In genomic region chr14:62022193-62022592, GRCm38 (mm10) we compare ENCODE assay signal across 23 mouse cellular contexts.
DNase-seq lines count a peak whose midpoint lies in the region; ATAC-seq and TF ChIP-seq lines count a peak whose summit lies in the region.
"Had no signal": no experiment of that assay in that cellular context is flagged by ENCODE, and none has a peak within 500 bp of the region (broad histone marks: within the 10 kb centered on the region; RNA-seq: fewer than 3 reads in every experiment).

No protein-coding gene starts in this region.

- no peak overlapping the region for H3K4me2 ChIP-seq in liver, embryonic 11.5 days
- H3K4me2 ChIP-seq in liver, postnatal 0 days (ENCODE audit: low read depth, low read length): no peak overlapping the region
- H3K4me2 ChIP-seq: hindbrain, embryonic 13.5 days had no signal

- TF ChIP-seq EP300 in liver, postnatal 0 days (IDR thresholded peaks at IDR 0.05; ENCODE audit: low read depth): no peak

- no peaks in the 10 kb centered on the region for H3K27me3 ChIP-seq in liver, embryonic 11.5 days (replicated peaks; ENCODE audit: control insufficient read depth, insufficient read depth, low read length)
- H3K27me3 ChIP-seq in liver, postnatal 0 days (ENCODE audit: insufficient read depth, low read length): no peaks in the 10 kb centered on the region
- H3K27me3 ChIP-seq: hindbrain, embryonic 13.5 days had no signal

- no peak overlapping the region for H3K27ac ChIP-seq in liver, embryonic 11.5 days (ENCODE audit: low read depth, low read length)
- no peak overlapping the region for H3K27ac ChIP-seq in liver, postnatal 0 days (ENCODE audit: low read depth)
- H3K27ac ChIP-seq: embryonic facial prominence, embryonic 10.5 days; forebrain, embryonic 10.5 days; gastrocnemius, adult 2 months; heart, embryonic 10.5 days; hindbrain, embryonic 13.5 days; hindbrain, postnatal 0 days had no signal

- H3K4me3 ChIP-seq in liver, embryonic 11.5 days (ENCODE audit: low read depth, low read length): no peak overlapping the region
- no peak overlapping the region for H3K4me3 ChIP-seq in liver, postnatal 0 days (ENCODE audit: low read depth, low read length)
- H3K4me3 ChIP-seq: embryonic facial prominence, embryonic 10.5 days; forebrain, embryonic 10.5 days; gastrocnemius, adult 2 months; heart, embryonic 10.5 days; hindbrain, embryonic 13.5 days had no signal

- TF ChIP-seq CTCF in liver, postnatal 0 days (IDR thresholded peaks at IDR 0.05; ENCODE audit: low read depth): no peak

- no peaks in the 10 kb centered on the region for H3K4me1 ChIP-seq in liver, embryonic 11.5 days (replicated peaks; ENCODE audit: control insufficient read depth, insufficient read depth, low read length)
- H3K4me1 ChIP-seq in liver, postnatal 0 days (ENCODE audit: insufficient read depth): no peaks in the 10 kb centered on the region
- H3K4me1 ChIP-seq: embryonic facial prominence, embryonic 10.5 days; heart, embryonic 10.5 days; hindbrain, embryonic 13.5 days had no signal

- WGBS in liver, embryonic 11.5 days: 81% methylated on average over 3 of the region's 3 CpGs
- 75% methylated on average over 3 of the region's 3 CpGs for WGBS in liver, postnatal 0 days (ENCODE audit: insufficient replicate concordance)

- H3K9me3 ChIP-seq in liver, embryonic 11.5 days (ENCODE audit: control insufficient read depth, low read length): no peaks in the 10 kb centered on the region
- H3K9me3 ChIP-seq in liver, postnatal 0 days (ENCODE audit: low read length): no peaks in the 10 kb centered on the region
- H3K9me3 ChIP-seq: embryonic facial prominence, embryonic 10.5 days; forebrain, embryonic 10.5 days; G1E; heart, embryonic 10.5 days; hindbrain, embryonic 13.5 days had no signal

- ATAC-seq in liver, embryonic 11.5 days (replicated peaks; ENCODE audit: low FRiP score): no peak
- no peak for ATAC-seq in liver, postnatal 0 days
- ATAC-seq in activated CD4-positive, CD25-positive, alpha-beta regulatory T cell, adult 4 months: peak; percentile 54
- no peak for ATAC-seq in cerebellum, adult (ENCODE audit: insufficient number of reproducible peaks, low FRiP score, low TSS enrichment)
- ATAC-seq: forebrain, embryonic 14.5 days; hindbrain, postnatal 0 days had no signal

- H3K36me3 ChIP-seq in liver, embryonic 11.5 days (ENCODE audit: control insufficient read depth, insufficient read depth, low read length): no peaks in the 10 kb centered on the region
- no peaks in the 10 kb centered on the region for H3K36me3 ChIP-seq in liver, postnatal 0 days (replicated peaks; ENCODE audit: insufficient read depth, low read length)
- H3K36me3 ChIP-seq: embryonic facial prominence, embryonic 10.5 days; forebrain, embryonic 10.5 days; G1E; heart, embryonic 10.5 days; hindbrain, embryonic 13.5 days had no signal

- no peak overlapping the region for H3K9ac ChIP-seq in liver, embryonic 11.5 days (ENCODE audit: low read depth, low read length)
- no peak overlapping the region for H3K9ac ChIP-seq in liver, postnatal 0 days (replicated peaks)
- H3K9ac ChIP-seq: hindbrain, embryonic 13.5 days had no signal

- DNase-seq in liver, embryonic 11.5 days (ENCODE audit: low spot score): peak; percentile 7
- no peak for DNase-seq in liver, postnatal 0 days
- DNase-seq in CD4-positive helper T cell, adult 2 months (ENCODE audit: low read depth, low spot score): peak; percentile 49
- peak; percentile 19 for DNase-seq in induced T-regulatory cell, adult 2 months (ENCODE audit: low read depth)
- no peak for DNase-seq in embryo, embryonic 11 days
- DNase-seq in urinary bladder, adult 18-20 months (ENCODE audit: low spot score in 2 of 2): no peak
- DNase-seq: adrenal gland, postnatal 10 days; cerebellum, adult 18-20 months; cerebellum, adult 9-11 months; cerebellum, postnatal 36 days; gastrocnemius, adult 2 months; gastrocnemius, postnatal 25 days; heart, adult 18-20 months; heart, postnatal 10 days had no signal

Comparison
In these comparisons a context has a peak if more than half of its experiments do, and no peak if none do; other contexts are left out.
1. DNase-seq: peak in liver, embryonic 11.5 days (single experiment), CD4-positive helper T cell, adult 2 months (single experiment) and induced T-regulatory cell, adult 2 months (single experiment); none in liver, postnatal 0 days (single experiment), embryo, embryonic 11 days (single experiment) and urinary bladder, adult 18-20 months (0 of 2).